Mouse (Mus musculus) mesoderm, embryonic 11.5 days (tissue): ENCODE data around the gene Xylt2.
"Not testable (repeated sequence)": the region's sequence is repeated elsewhere in the genome, so short reads cannot be mapped to it uniquely, and the experiment has no call there.

ENCODE experiments used
- DNase-seq: peaks from one replicate; pipeline ENCODE4 v3.0.0-alpha.2; 2012; ENCODE audit warnings: low read depth, low spot score

Xylt2 gene

GRCm38 (mm10) chr11:94676754-94677606 lies at the start of gene Xylt2:
Xylt2 (minus strand) TSS chr11:94677515.
- DNase-seq, result peak; percentile 95

DNA sequence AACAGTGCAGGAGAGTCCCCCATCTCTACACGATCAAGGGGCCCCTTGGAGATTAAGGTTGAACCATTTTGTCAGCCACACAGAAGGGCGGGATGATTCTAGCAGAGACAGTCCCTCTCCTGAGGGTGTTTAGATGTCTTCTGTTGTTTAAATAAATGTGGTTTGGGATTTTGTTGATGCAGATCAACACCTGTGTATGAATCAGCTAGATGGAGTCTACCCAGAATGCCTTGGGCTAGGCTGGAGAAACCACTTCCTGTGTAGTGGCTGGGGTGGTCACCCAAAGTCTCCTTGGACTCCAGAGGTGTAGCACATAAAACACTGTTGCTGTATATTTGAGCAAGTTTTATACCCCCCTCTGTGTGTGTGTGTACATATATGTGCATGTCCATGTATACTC lies 41.9 kb upstream of the Xylt2 start:
- DNase-seq, result no peak

DNA sequence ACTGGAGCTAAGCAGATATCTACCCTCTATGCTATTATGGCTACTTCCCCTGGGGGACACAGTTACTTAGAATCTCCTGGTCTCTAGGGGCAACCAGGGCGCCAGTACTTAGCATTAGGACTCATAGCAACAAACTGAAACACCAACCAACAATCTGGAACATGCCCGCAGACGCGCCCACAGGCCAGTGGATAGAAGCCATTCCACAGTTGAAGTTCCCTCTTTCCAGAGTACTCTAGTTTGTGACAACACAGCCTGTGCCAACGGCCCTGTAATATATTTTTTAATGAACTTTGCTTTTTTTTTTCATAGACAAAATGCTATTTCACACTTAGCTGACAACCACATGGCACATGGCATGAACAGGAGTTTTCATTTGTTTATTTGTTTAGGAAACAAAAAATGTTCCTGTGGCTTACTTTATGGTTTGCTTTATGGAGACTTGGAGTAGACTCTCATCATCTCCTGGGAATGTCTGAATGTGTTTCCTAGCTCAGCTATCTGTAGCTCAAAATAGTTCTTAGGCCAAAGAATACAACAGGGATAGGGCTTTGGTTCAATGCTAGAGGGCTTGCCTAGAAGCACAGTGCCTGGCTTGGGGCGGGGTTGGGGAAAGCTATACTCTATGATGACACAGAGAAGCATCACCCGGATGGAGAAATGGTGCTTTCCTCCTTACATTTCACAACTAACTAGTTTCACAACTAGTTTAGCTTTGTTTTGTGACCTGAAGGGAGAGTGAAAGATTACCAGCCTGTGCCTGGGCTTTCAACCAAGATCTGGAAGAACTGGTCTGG lies 41.0 kb upstream of the Xylt2 start:
- no peak for DNase-seq

GRCm38 (mm10) chr11:94717239-94717638 lies 39.9 kb upstream of the Xylt2 start:
- DNase-seq, result no peak

DNA sequence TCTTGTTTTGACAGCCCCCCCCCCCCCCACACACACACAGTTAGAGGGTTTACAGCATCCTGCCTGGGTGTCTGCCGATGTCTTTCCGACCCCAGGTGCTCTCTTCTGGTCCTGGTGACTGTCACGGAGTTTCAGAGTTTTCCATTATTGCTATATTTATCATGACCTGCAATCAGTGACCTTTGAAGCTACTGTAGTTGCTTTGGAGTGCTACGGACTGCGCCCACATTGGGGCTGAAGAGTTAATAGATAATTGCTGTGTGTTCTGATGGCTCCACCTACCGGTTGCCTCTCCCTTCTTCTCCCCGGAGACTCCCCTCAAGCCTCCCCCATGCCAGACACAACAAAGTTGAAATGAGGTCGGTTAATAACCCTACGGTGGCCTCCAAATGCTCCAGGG lies 39.4 kb upstream of the Xylt2 start:
- DNase-seq, result peak; percentile 48

- DNase-seq, result no peak
Measured at GRCm38 (mm10) chr11:94715622-94716021, 38.3 kb upstream of the Xylt2 start.

DNA sequence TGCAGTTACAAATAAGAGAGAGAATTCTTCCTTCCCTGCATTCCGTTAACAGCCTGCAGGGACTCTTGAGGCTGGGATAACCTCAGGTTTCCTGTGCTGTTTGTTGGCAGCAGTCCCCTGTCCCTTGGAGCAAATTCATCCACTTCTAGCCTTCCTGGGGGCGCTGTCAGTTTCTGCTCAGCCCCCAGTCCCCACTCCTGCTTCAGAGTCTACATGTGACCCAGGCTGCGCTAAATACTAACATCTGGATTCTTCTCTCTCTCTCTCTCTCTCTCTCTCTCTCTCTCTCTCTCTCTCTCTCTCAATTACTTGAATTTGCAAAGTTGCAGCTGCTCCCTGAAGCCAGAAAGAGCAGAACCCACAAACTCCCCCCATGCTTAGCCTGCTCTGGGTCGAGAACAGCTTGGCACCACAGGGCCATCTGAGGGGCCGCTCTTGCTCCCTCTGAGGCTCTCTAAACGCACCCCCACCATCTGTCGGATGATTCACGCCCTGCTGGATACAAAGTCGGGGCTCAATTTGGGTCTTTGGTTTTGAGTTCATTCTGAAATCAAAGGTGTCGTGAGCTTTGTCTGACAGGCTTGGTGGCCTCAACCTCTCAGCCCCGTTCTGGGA lies 36.0 kb upstream of the Xylt2 start:
- no peak for DNase-seq

- DNase-seq, result no peak
Measured at GRCm38 (mm10) chr11:94704472-94704871, 27.2 kb upstream of the Xylt2 start, which contains the start of gene Gm11541. Gm11541 (minus strand) TSS chr11:94704499.

- no peak for DNase-seq
Measured at GRCm38 (mm10) chr11:94704020-94704419, 26.7 kb upstream of the Xylt2 start.

DNA sequence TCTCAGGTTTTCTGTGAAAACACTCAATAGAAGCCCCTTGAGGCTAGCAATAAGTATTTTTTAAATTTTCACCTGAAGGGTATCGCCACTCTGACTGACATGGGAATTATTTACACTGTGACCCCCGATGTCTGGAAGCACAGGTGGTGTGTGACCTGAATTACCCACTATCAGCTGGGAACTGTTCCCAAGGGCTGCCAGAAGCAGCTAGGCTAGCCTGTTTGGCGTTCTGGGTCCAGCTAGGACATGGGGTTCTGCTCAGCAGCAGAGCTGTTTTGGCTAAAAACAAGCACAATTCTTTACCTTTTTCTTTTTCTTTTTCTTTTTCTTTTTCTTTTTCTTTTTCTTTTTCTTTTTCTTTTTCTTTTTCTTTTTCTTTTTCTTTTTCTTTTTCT lies 24.9 kb upstream of the Xylt2 start:
- no peak for DNase-seq

GRCm38 (mm10) chr11:94701401-94702215 lies 24.3 kb upstream of the Xylt2 start:
- DNase-seq, result peak; percentile 29

GRCm38 (mm10) chr11:94699399-94699798 lies 22.1 kb upstream of the Xylt2 start:
- DNase-seq, result no peak

- DNase-seq, result no peak
Measured at GRCm38 (mm10) chr11:94697703-94698464, 20.6 kb upstream of the Xylt2 start.

- DNase-seq, result no peak
Measured at GRCm38 (mm10) chr11:94697140-94697539, 19.8 kb upstream of the Xylt2 start.

GRCm38 (mm10) chr11:94695508-94695907 lies 18.2 kb upstream of the Xylt2 start:
- DNase-seq, result no peak

GRCm38 (mm10) chr11:94692502-94692901 lies 15.2 kb upstream of the Xylt2 start:
- not testable (repeated sequence) for DNase-seq

DNA sequence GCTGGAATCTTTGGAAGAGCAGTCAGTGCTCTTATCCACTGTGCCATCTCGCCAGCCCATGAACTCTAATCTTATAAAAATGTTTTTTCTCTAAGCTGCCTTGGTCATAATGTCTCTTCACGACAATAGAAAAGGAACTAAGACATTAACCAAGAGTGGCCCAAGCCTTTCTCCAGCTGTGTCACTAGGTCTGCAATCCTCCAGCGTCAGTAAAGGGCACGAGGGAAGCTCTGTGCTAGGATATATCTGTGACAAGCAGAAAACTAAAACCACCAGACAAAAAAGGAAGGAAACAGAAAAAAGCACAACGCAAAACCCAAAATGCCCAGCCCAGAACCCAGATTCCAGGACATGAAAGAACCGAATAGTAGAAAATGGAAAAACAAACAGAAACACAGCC lies 9.9 kb upstream of the Xylt2 start:
- no peak for DNase-seq

GRCm38 (mm10) chr11:94682427-94682826 lies 5.1 kb upstream of the Xylt2 start:
- no peak for DNase-seq

- no peak for DNase-seq
Measured at GRCm38 (mm10) chr11:94681640-94682039, 4.3 kb upstream of the Xylt2 start.

GRCm38 (mm10) chr11:94680639-94681038 lies 3.3 kb upstream of the Xylt2 start:
- DNase-seq, result no peak
